Mouse (Mus musculus) adrenal gland, postnatal 4 days (tissue): ENCODE measurements around the gene Zfp688. TPM values are rescaled to one million over a fixed set of nuclear protein-coding genes. Genes with fewer than 3 reads are reported as not detected.
"Not testable (repeated sequence)": the region's sequence is repeated elsewhere in the genome, so short reads cannot be mapped to it uniquely, and the experiment has no call there.

Experiments used
- DNase-seq, 2 experiments: peaks; one replicate each; pipeline ENCODE4 v3.0.0; 2021 to 2022; ENCODE audit warnings: low spot score in 2 of 2, mixed read lengths in 2 of 2
- total RNA-seq, 2 experiments: library from RNA; stranded (reverse); gene quantifications; 2 replicates each; pipeline ENCODE4 v1.2.3; 2021

Gene Zfp688
- total RNA-seq, 2 experiments from 2014 or later = 21.0 to 24.8 TPM

GRCm38 (mm10) chr7:127411418-127411817 is 10.4 kb downstream of the Zfp688 start:
- no peak for DNase-seq

- peak; percentile 59 to 79 for DNase-seq
These were observed 15.6 kb downstream of the Zfp688 start, which contains the start of gene Zfp764 for GRCm38 (mm10) chr7:127406002-127406987. TSS of gene Zfp764 (minus strand) at chr7:127406822.

GRCm38 (mm10) chr7:127404101-127404500 is 17.8 kb downstream of the Zfp688 start:
- DNase-seq = not testable (repeated sequence)

GRCm38 (mm10) chr7:127402980-127403379 is 18.9 kb downstream of the Zfp688 start:
- DNase-seq = no peak

- no peak for DNase-seq
These were observed 21.5 kb downstream of the Zfp688 start for GRCm38 (mm10) chr7:127400355-127400754.

- no peak for DNase-seq
These were observed 27.9 kb downstream of the Zfp688 start for GRCm38 (mm10) chr7:127393944-127394333.

GRCm38 (mm10) chr7:127393157-127393943 is 28.5 kb downstream of the Zfp688 start, which contains the start of gene E430018J23Rik:
TSS of gene E430018J23Rik (minus strand) at chr7:127393629.
- DNase-seq = peak; percentile 76 to 91

- DNase-seq = no peak
These were observed 29.5 kb downstream of the Zfp688 start for GRCm38 (mm10) chr7:127392251-127392824.

GRCm38 (mm10) chr7:127391538-127391937 is 30.3 kb downstream of the Zfp688 start:
- DNase-seq = no peak

- DNase-seq = no peak
These were observed 31.6 kb downstream of the Zfp688 start for GRCm38 (mm10) chr7:127390306-127390705.

- not testable (repeated sequence) for DNase-seq
These were observed 33.7 kb downstream of the Zfp688 start for GRCm38 (mm10) chr7:127388201-127388600.

DNA sequence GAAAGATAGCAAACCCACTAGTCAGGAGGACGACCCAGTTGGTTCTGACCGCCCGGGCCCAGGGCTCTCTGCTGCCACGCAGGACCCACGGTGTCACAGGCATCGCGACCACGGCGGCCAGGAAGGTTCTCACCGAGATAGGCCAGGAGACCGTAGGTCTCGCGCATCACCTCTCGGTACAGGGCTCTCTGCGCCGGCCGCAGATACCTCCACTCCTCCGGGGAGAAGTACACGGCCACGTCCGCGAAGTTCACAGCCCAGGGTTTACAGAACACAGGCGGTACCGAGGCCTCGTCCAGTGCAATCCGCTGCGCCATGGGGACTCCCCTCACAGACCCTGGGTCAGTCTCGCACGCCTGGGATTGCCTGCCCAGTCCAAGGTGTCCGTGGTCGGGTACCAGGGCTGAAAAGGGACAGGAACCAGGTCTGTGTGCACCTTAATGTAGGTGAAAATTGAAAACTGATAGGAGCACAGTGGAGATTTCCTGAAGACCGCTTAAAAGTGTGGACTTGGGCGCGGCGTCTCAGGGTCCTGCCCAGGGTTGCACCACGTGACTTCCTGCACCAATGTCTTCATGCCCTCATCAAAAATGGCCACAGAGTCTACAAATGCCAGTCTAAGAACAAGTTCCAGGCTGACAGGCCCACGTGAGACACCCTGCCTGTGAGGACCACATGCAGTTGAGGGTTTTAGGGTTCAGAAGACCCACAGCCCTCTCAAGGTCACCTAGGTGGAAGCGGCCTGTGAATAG is 35.1 kb downstream of the Zfp688 start, which contains the start of gene 9130019O22Rik:
TSS of gene 9130019O22Rik (minus strand) at position 526 of the 752 bp plus-strand sequence.
- DNase-seq = peak; percentile 56 to 76

DNA sequence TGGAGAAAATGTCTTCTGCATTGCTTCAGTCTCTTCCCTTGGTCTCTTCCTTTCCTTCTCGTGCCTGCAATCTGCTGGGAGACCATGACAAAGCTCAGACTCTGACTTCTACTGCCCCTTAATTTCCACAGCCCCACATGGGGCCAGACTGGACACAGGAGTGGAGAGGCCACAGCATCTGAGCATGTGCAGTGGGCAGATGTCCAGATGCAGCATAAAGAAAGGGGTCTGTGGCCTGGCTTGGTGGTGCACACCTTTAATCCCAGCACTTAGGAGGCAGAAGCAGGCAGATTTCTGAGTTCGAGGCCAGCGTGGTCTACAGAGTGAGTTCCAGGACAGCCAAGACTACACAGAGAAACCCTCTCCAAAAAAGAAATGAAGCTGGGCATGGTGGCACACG is 36.3 kb downstream of the Zfp688 start:
- not testable (repeated sequence) for DNase-seq

- DNase-seq = no peak
These were observed 43.5 kb downstream of the Zfp688 start for GRCm38 (mm10) chr7:127378310-127378921.

DNA sequence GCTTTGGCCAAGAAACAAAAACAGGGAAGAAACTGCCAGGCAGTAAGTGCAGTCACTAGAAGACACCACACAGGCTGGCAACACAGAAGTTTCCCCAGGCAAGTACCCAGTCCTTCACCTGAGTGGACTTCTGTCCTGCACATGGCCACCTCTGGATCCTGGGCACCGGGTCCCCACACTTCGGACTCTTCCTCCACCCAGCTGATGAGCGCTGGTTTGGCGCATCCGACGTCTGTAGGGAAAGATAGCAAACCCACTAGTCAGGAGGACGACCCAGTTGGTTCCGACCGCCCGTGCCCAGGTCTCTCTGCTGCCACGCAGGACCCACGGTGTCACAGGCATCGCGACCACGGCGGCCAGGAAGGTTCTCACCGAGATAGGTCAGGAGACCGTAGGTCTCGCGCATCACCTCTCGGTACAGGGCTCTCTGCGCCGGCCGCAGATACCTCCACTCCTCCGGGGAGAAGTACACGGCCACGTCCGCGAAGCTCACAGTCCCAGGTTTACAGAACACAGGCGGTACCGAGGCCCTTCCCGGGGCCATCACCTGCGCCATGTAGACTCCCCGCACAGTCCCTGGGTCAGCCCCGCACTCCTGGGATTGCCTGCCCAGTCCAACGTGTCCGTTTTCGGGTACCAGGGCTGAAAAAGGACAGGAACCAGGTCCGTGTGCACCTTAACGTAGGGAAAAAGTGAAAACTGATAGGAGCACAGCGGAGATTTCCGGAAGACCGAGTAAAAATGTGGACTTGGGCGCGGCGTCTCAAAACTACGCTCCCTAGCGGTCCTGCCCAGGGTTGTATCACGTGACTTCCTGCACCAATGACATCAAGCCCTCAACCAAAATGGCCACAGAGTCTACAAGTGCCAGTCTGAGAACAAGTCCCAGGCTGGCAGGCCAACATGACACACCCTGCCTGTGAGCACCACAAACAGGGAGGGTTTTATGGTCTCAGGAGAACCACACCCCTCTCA is 46.3 kb downstream of the Zfp688 start, which contains the start of gene Zfp747:
TSS of gene Zfp747 (minus strand) at position 780 of the 975 bp plus-strand sequence.
- DNase-seq = peak; percentile 66 to 86

GRCm38 (mm10) chr7:127371870-127372269 is 50.0 kb downstream of the Zfp688 start:
- DNase-seq = not testable (repeated sequence)

DNA sequence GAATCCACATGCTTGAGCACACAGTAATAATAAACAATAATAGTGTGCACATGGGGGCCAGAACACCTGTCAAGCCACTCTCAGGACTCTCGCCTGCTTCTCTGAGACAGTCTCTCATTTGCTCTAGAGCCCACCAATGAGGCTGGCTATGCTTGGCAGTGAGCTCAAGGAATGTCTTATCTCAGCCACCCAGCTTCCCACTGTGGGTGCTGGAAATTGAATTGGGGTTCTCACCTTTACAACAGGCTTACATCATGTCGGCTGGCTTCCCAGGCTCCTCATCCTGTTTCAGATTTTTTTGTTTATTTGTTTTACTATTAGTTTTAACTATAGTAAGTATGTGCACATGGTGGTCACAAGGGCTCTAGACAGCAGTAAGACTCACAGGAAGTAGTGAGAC is 50.7 kb downstream of the Zfp688 start:
- no peak for DNase-seq
